Mouse (Mus musculus): ENCODE results near the gene Oxnad1.

DNA sequence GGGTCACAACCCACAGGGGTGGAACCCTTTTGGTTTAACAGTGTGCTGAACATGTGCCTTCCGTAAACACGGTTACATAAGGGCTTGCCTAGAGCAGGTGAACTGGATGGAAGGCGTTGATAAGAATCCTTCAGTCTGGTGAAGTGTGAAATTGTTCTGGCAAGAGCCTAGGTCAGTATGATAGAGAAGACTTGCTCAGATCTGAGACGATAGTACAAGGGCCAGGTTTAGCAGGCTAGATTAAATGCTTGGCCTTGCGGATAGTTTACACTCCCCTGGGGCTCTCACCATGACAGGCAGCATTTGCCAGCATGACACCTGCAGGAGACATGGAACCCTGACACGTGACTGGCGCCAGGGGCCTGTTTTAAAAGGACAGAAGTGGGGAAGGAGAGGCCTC lies 20.5 kb downstream of the Oxnad1 start:
- no peak for TF ChIP-seq POLR2A (IDR thresholded peaks at IDR 0.05; ENCODE audit: borderline replicate concordance, extremely low read depth, low read depth, low read length)
- TF ChIP-seq CTCF (IDR thresholded peaks at IDR 0.05; ENCODE audit: insufficient read depth, low read length): no peak
